Mouse (Mus musculus) Patski (cell line): Measurements from ENCODE around the gene Gcnt1. TPM values are rescaled to one million over a fixed set of nuclear protein-coding genes. Genes with fewer than 3 reads are reported as not detected.

Source experiments
- ATAC-seq: fragments of 100-300 bp; one replicate; pipeline ENCODE4 v1.8.0; 2021
- CTCF ChIA-PET: fragments of 350-600 bp; sonication (Branson Sonifier 250); formaldehyde crosslinking; loops from one replicate; lab custom pipeline; 2022; ENCODE audit warnings: inconsistent platforms; lab: Charles Lee
- POLR2A ChIA-PET: fragments of 350-600 bp; sonication (Branson Sonifier 250); formaldehyde crosslinking; loops from one replicate; lab custom pipeline; 2022; ENCODE audit warnings: antibody characterized with exemption, inconsistent platforms; lab: Charles Lee
- DNase-seq: peaks from one replicate; pipeline ENCODE4 v3.0.0-alpha.2; 2011; ENCODE audit warnings: low read depth, low spot score
- H3K27me3 ChIP-seq: fragments of 371-371 bp; one replicate; pipeline ENCODE4 v1.5.1; 2021
- CTCF ChIP-seq: fragments of 100-300 bp; IDR thresholded peaks from one replicate; pipeline ENCODE4 v1.5.1; 2021
- in situ Hi-C: fragments of 300-500 bp; cut with MboI; formaldehyde crosslinking; loops from 3 replicates; pipeline ENCODE4 v1.11.1; 2018; ENCODE audit warnings: low pct_unique_long_range_greater_than_20kb, mixed read lengths
- polyA plus RNA-seq: library from polyadenylated mRNA; unstranded; gene quantifications from one replicate; pipeline ENCODE4 v1.2.3, GENCODE M21; 2021

Gcnt1 gene
- polyA plus RNA-seq: 0.60 TPM

GRCm38 (mm10) chr19:17372701-17373100 lies at the start of gene Gcnt1:
TSS of gene Gcnt1 (minus strand) at chr19:17372844.
- no peak for ATAC-seq

GRCm38 (mm10) chr19:17417855-17418254 lies 45.2 kb upstream of the Gcnt1 start:
- TF ChIP-seq CTCF: no peak
- DNase-seq (no peak), ATAC-seq (no peak)
- ChIA-PET CTCF (no interaction called here), POLR2A (interaction anchor here (0.6 kb wide), 1 partner anchor 1919 kb away, joined by 4 read pairs; no protein-coding TSS in a partner anchor)
- peaks cover 18% of the 10 kb centered on the region for H3K27me3 ChIP-seq
- in situ Hi-C loops: no loop called here

More at GRCm38 (mm10) chr19:17372701-17373100, at the start of gene Gcnt1:
- CTCF ChIA-PET: interaction anchor here (1.9 kb wide), 1 partner anchor 16 kb away, joined by 6 read pairs; no protein-coding TSS in a partner anchor
- H3K27me3 ChIP-seq: no peaks in the 10 kb centered on the region
- in situ Hi-C loops: no loop called here
- POLR2A ChIA-PET: no interaction called here
- DNase-seq: no peak
- no peak for TF ChIP-seq CTCF

- peaks cover 13% of the 10 kb centered on the region for H3K27me3 ChIP-seq
- no peak for TF ChIP-seq CTCF
- ChIA-PET CTCF (no interaction called here), POLR2A (interaction anchor here (0.6 kb wide), 1 partner anchor 19 kb away, joined by 5 read pairs; no protein-coding TSS in a partner anchor)
- no peak for DNase-seq
- in situ Hi-C loops: no loop called here
- no peak for ATAC-seq
Measured at GRCm38 (mm10) chr19:17412915-17413459, 40.3 kb upstream of the Gcnt1 start.

- ChIA-PET CTCF (no interaction called here), POLR2A (no interaction called here)
- no peak for DNase-seq
- no peak for TF ChIP-seq CTCF
- no peak for ATAC-seq
- H3K27me3 ChIP-seq: peaks cover 8% of the 10 kb centered on the region
- in situ Hi-C loops: no loop called here
Measured at GRCm38 (mm10) chr19:17410465-17411065, 37.9 kb upstream of the Gcnt1 start.

GRCm38 (mm10) chr19:17409351-17409750 lies 36.7 kb upstream of the Gcnt1 start:
- POLR2A ChIA-PET: interaction anchor here (0.7 kb wide), 1 partner anchor 1445 kb away, joined by 3 read pairs; no protein-coding TSS in a partner anchor
- no peaks in the 10 kb centered on the region for H3K27me3 ChIP-seq
- DNase-seq (no peak), ATAC-seq (no peak)
- CTCF ChIA-PET: no interaction called here
- in situ Hi-C loops: no loop called here
- TF ChIP-seq CTCF: no peak

GRCm38 (mm10) chr19:17408591-17408990 lies 35.9 kb upstream of the Gcnt1 start:
- H3K27me3 ChIP-seq: no peaks in the 10 kb centered on the region
- in situ Hi-C loops: no loop called here
- TF ChIP-seq CTCF: no peak
- DNase-seq: no peak
- ATAC-seq: no peak
- CTCF ChIA-PET: no interaction called here
- POLR2A ChIA-PET: interaction anchor here (0.7 kb wide), 2 partner anchors 338 to 1444 kb away, joined by 3 to 5 read pairs; no protein-coding TSS in a partner anchor

- POLR2A ChIA-PET: interaction anchor here (0.6 kb wide), 1 partner anchor 8 kb away, joined by 3 read pairs; no protein-coding TSS in a partner anchor
- in situ Hi-C loops: no loop called here
Measured at GRCm38 (mm10) chr19:17406823-17407222, 34.2 kb upstream of the Gcnt1 start.

GRCm38 (mm10) chr19:17403175-17403574 lies 30.5 kb upstream of the Gcnt1 start:
- H3K27me3 ChIP-seq: no peaks in the 10 kb centered on the region
- no peak for TF ChIP-seq CTCF
- ATAC-seq (no peak), DNase-seq (no peak)
- POLR2A ChIA-PET: no interaction called here
- CTCF ChIA-PET: no interaction called here
- in situ Hi-C loops: no loop called here

More at GRCm38 (mm10) chr19:17406823-17407222, 34.2 kb upstream of the Gcnt1 start:
- CTCF ChIA-PET: interaction anchor here (0.8 kb wide), 1 partner anchor 9 kb away, joined by 3 read pairs; no protein-coding TSS in a partner anchor
- ATAC-seq: no peak
- DNase-seq: no peak
- H3K27me3 ChIP-seq: no peaks in the 10 kb centered on the region
- no peak for TF ChIP-seq CTCF

- DNase-seq: no peak
- TF ChIP-seq CTCF: no peak
- no peaks in the 10 kb centered on the region for H3K27me3 ChIP-seq
- ChIA-PET CTCF (interaction anchor here (0.7 kb wide), 1 partner anchor 237 kb away, joined by 3 read pairs; no protein-coding TSS in a partner anchor), POLR2A (no interaction called here)
- peak; percentile 42 for ATAC-seq
- in situ Hi-C loops: no loop called here
Measured at GRCm38 (mm10) chr19:17400571-17400970, 27.9 kb upstream of the Gcnt1 start.

- DNase-seq (no peak), ATAC-seq (no peak)
- in situ Hi-C loops: loop anchor here (25.0 kb wide), 1 partner anchor 613 kb away; the partner anchor contains the start of gene Vps13a
- no peaks in the 10 kb centered on the region for H3K27me3 ChIP-seq
- ChIA-PET CTCF (no interaction called here), POLR2A (no interaction called here)
- no peak for TF ChIP-seq CTCF
Measured at GRCm38 (mm10) chr19:17399965-17400364, 27.3 kb upstream of the Gcnt1 start.

- ATAC-seq (no peak), DNase-seq (no peak)
- in situ Hi-C loops: loop anchor here (25.0 kb wide), 1 partner anchor 611 kb away; the partner anchor contains the start of gene Vps13a
- H3K27me3 ChIP-seq: no peaks in the 10 kb centered on the region
- no peak for TF ChIP-seq CTCF
- ChIA-PET CTCF (interaction anchor here (1.4 to 2.0 kb wide), 2 partner anchors 9 to 46 kb away, joined by 3 to 7 read pairs; no protein-coding TSS in a partner anchor), POLR2A (no interaction called here)
Measured at GRCm38 (mm10) chr19:17397922-17398321, 25.3 kb upstream of the Gcnt1 start.
